Mouse (Mus musculus): ENCODE measurements around the gene Gjb5.

Gene Gjb5

DNA sequence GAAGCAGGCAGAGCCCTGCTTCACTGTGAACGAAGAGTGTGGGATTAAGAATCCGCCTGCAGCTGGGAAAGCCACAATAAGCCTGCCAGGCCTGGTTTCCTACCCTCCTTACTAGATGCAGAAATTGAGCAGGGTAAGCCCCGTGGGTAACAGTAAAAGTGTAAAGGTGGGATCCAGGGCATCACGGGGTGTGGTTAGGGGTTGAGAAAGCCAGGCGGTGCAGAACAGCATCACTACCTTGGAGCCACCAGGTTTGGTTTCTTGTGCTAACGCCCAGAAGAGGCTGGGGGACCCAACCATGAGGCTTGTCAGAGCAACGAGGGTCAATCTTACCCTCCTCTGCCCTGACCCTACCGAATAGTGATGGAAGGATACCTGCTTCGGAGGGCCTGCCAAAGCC lies 43.4 kb downstream of the Gjb5 start:
- intact Hi-C loops (cut with DNase I), result no loop called here

DNA sequence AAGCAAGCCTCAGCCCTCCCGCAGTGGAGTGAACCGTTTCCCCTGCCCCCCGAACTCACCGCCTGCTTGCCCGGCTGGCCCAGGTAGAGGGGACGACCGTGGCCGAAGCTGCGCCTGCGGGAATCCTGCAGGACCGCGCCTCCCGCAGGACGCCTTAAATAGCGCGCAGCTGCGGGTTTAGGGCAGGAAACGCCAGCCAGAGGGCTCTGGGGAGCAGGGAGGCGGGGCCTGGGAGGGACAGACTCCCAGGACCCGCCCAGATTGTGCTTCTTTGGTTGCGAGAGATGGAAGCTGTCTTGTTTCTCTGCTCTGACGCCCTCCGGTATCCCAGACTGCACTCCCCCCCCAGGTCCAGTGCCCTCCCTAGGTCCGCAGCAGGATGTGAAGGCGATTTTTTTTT lies 44.1 kb downstream of the Gjb5 start, which contains the start of gene Gja4:
TSS of gene Gja4 (minus strand) at position 179 of the 400 bp plus-strand sequence.
- intact Hi-C loops (cut with DNase I), result no loop called here

DNA sequence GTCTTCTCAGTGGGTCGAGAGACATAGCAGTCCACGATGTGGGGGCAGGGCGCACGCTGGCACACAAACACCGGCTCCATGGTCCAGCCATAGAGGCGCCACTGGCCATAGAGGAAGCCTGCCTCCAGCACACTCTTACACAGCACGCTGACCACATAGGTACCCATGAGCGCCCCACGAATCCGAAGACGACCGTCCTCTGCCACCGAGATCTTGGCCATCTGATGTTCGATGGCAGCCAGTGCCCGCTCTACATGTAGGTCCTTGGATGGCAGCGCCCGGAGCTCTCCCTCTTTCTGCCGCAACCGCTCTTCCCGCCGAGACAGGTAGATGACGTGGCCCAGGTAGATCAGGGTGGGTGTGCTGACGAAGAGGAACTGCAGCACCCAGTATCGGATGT lies 45.6 kb downstream of the Gjb5 start:
- intact Hi-C loops (cut with DNase I), result no loop called here

DNA sequence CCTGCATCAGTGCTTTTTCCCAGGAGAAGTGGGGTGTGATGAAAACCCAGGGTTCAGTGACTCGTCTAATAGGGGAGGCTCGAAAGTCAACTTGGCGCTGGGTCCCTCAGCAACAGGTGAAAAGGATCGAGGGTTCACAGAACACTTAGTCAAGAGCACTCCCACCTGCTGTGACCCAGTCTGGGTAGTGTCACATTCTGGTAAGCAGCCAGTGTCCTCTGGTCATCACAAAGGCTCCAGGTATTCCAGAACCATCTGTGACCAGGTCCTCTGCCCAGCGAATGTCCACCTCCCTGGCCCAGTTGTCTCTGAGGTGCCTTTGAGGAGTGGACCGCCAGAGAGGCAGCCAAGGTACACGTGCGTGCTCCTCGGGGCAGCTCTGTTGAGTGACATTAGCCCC lies 46.4 kb downstream of the Gjb5 start:
- intact Hi-C loops (cut with DNase I), result no loop called here

DNA sequence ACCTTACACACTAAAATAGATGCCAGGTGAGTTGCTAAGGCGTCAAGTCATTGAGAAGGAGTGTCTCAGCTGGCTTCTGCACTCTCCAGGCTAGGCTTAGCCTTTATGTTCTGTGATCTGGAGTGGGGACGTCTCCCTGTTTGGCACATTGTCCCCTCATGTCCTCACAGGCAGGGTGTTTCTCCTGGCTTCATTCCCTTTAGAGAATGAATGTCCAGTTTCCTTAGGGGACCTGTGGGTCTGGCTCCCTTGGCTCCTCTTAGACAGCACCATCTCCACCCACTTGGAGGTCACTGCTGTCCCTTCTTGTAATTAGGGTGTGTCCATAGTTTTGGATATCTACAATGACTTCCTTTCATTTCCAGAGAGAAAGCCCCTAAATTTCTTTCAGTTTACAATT lies 51.1 kb downstream of the Gjb5 start:
- intact Hi-C loops (cut with DNase I), result no loop called here
